Mouse (Mus musculus) A20 (cell line): ENCODE data around the gene Otub2.

ENCODE experiments used
- DNase-seq: peaks from one replicate; pipeline ENCODE4 v3.0.0-alpha.2; 2011; ENCODE audit warnings: low read depth, low spot score

Gene Otub2

GRCm38 (mm10) chr12:103371711-103372110 is 16.8 kb upstream of the Otub2 start:
- DNase-seq: peak; percentile 55

- no peak for DNase-seq
Measured at GRCm38 (mm10) chr12:103373530-103374236, 14.8 kb upstream of the Otub2 start.

- no peak for DNase-seq
Measured at GRCm38 (mm10) chr12:103376124-103376523, 12.4 kb upstream of the Otub2 start.

- no peak for DNase-seq
Measured at GRCm38 (mm10) chr12:103376774-103377173, 11.7 kb upstream of the Otub2 start.

- DNase-seq: no peak
Measured at GRCm38 (mm10) chr12:103380226-103380625, 8.3 kb upstream of the Otub2 start.

- DNase-seq: no peak
Measured at GRCm38 (mm10) chr12:103389348-103389727, 856 bp downstream of the Otub2 start.

- no peak for DNase-seq
Measured at GRCm38 (mm10) chr12:103389982-103390381, 1.5 kb downstream of the Otub2 start.

GRCm38 (mm10) chr12:103391098-103391497 is 2.6 kb downstream of the Otub2 start:
- DNase-seq: no peak

- DNase-seq: no peak
Measured at GRCm38 (mm10) chr12:103393528-103393927, 5.0 kb downstream of the Otub2 start.

GRCm38 (mm10) chr12:103395486-103396275 is 7.2 kb downstream of the Otub2 start:
- DNase-seq: peak; percentile 18

- no peak for DNase-seq
Measured at GRCm38 (mm10) chr12:103396751-103397150, 8.3 kb downstream of the Otub2 start.

GRCm38 (mm10) chr12:103404131-103404530 is 15.6 kb downstream of the Otub2 start:
- DNase-seq: no peak

GRCm38 (mm10) chr12:103407720-103408119 is 19.2 kb downstream of the Otub2 start, which contains the start of gene 9330161L09Rik:
Gene 9330161L09Rik (minus strand): TSS chr12:103407820.
- DNase-seq: no peak

GRCm38 (mm10) chr12:103408144-103408543 is 19.7 kb downstream of the Otub2 start:
- DNase-seq: no peak

GRCm38 (mm10) chr12:103425016-103425728 is 36.7 kb downstream of the Otub2 start:
- DNase-seq: no peak

GRCm38 (mm10) chr12:103425729-103426470 is 37.4 kb downstream of the Otub2 start, which contains the start of gene Ddx24:
Gene Ddx24 (minus strand): TSS chr12:103425830.
- DNase-seq: peak; percentile 98

- no peak for DNase-seq
Measured at GRCm38 (mm10) chr12:103426710-103427109, 38.2 kb downstream of the Otub2 start.

- DNase-seq: no peak
Measured at GRCm38 (mm10) chr12:103433430-103433829, 44.9 kb downstream of the Otub2 start.

- peak; percentile 12 for DNase-seq
Measured at GRCm38 (mm10) chr12:103433986-103434731, 45.7 kb downstream of the Otub2 start, which contains the start of gene Ifi27. Gene Ifi27 (plus strand): TSS chr12:103434211.

- no peak for DNase-seq
Measured at GRCm38 (mm10) chr12:103434861-103435260, 46.4 kb downstream of the Otub2 start.

GRCm38 (mm10) chr12:103437601-103438000 is 49.1 kb downstream of the Otub2 start:
- no peak for DNase-seq
